In genomic region chr8:122003646-122004045, GRCm38 (mm10) we compare ENCODE assay signal across 17 mouse cellular contexts. TPM values are rescaled to one million over a fixed set of nuclear protein-coding genes. Genes with fewer than 3 reads are reported as not detected.
DNase-seq lines count a peak whose midpoint lies in the region; ATAC-seq and TF ChIP-seq lines count a peak whose summit lies in the region.
"Had no signal": no experiment of that assay in that cellular context is flagged by ENCODE, and none has a peak within 500 bp of the region (broad histone marks: within the 10 kb centered on the region; RNA-seq: fewer than 3 reads in every experiment).

No protein-coding gene starts in this region.

- 84% methylated on average over 8 of the region's 8 CpGs for WGBS in heart, embryonic 12.5 days
- WGBS in cerebellum, adult 2 months = 11% methylated on average over 8 of the region's 8 CpGs
- WGBS in midbrain, embryonic 12.5 days = 78% methylated on average over 8 of the region's 8 CpGs

- DNase-seq in adrenal gland, postnatal 10 days = peak; percentile 35
- DNase-seq in adrenal gland, adult 2 months = no peak
- peak; percentile 40 for DNase-seq in heart, adult 8-10 months (ENCODE audit: low spot score)
- DNase-seq in cerebellum, adult 2 months = peak; percentile 66 to 76
- no peak for DNase-seq in right cerebral cortex, adult 18-20 months
- DNase-seq in layer of hippocampus, adult 8-10 months (ENCODE audit: low spot score in 2 of 2) = no peak
- DNase-seq: adrenal gland, postnatal 36 days; gastrocnemius, postnatal 14 days; layer of hippocampus, postnatal 36 days; right cerebral cortex, postnatal 4 days had no signal

- H3K9me3 ChIP-seq in heart, embryonic 12.5 days (replicated peaks) = no peaks in the 10 kb centered on the region
- H3K9me3 ChIP-seq in midbrain, embryonic 12.5 days = no peaks in the 10 kb centered on the region
- H3K9me3 ChIP-seq: kidney, embryonic 15.5 days; lung, embryonic 15.5 days had no signal

- no peak for TF ChIP-seq POLR2A in cerebellum, adult 2 months (IDR thresholded peaks at IDR 0.05; ENCODE audit: borderline replicate concordance, insufficient read depth, low read length)

- ATAC-seq in heart, embryonic 12.5 days (ENCODE audit: insufficient number of reproducible peaks, low FRiP score) = no peak
- ATAC-seq in midbrain, embryonic 12.5 days (ENCODE audit: low FRiP score, low read depth) = no peak

- no peaks in the 10 kb centered on the region for H3K27me3 ChIP-seq in heart, embryonic 12.5 days (replicated peaks)
- H3K27me3 ChIP-seq in cerebellum, adult 2 months (ENCODE audit: control insufficient read depth, insufficient read depth, low read length) = no peaks in the 10 kb centered on the region
- no peaks in the 10 kb centered on the region for H3K27me3 ChIP-seq in midbrain, embryonic 12.5 days
- H3K27me3 ChIP-seq: kidney, embryonic 15.5 days; lung, embryonic 15.5 days had no signal

- no peak for TF ChIP-seq CTCF in cerebellum, adult 2 months (IDR thresholded peaks at IDR 0.05; ENCODE audit: borderline replicate concordance, insufficient read depth, low read depth, low read length)

- H3K36me3 ChIP-seq in heart, embryonic 12.5 days = peaks cover 88% of the 10 kb centered on the region
- H3K36me3 ChIP-seq in midbrain, embryonic 12.5 days = peaks cover 85% of the 10 kb centered on the region

- H3K4me1 ChIP-seq in heart, embryonic 12.5 days (replicated peaks) = peaks cover 6% of the 10 kb centered on the region
- H3K4me1 ChIP-seq in cerebellum, adult 2 months (ENCODE audit: control insufficient read depth, insufficient read depth, low read length) = peaks cover 32% of the 10 kb centered on the region
- peaks cover 6% of the 10 kb centered on the region; the same call in 1 of the 2 replicates for H3K4me1 ChIP-seq in midbrain, embryonic 12.5 days
- H3K4me1 ChIP-seq: kidney, embryonic 15.5 days; lung, embryonic 15.5 days had no signal

- no peak overlapping the region for H3K4me2 ChIP-seq in heart, embryonic 12.5 days
- no peak overlapping the region for H3K4me2 ChIP-seq in midbrain, embryonic 12.5 days (replicated peaks)
- H3K4me2 ChIP-seq: kidney, embryonic 15.5 days; lung, embryonic 15.5 days had no signal

- H3K27ac ChIP-seq in heart, embryonic 12.5 days (ENCODE audit: poor library complexity, severe bottlenecking) = no peak overlapping the region
- no peak overlapping the region for H3K27ac ChIP-seq in cerebellum, adult 2 months (ENCODE audit: insufficient read depth, low read length)
- peak overlapping the region; percentile 63 for H3K27ac ChIP-seq in midbrain, embryonic 12.5 days (replicated peaks)
- H3K27ac ChIP-seq: kidney, embryonic 15.5 days; lung, embryonic 15.5 days had no signal

- H3K4me3 ChIP-seq in heart, embryonic 12.5 days = no peak overlapping the region
- no peak overlapping the region for H3K4me3 ChIP-seq in cerebellum, adult 2 months (replicated peaks; ENCODE audit: insufficient read depth, low read depth, low read length)
- no peak overlapping the region for H3K4me3 ChIP-seq in midbrain, embryonic 12.5 days
- H3K4me3 ChIP-seq: kidney, embryonic 15.5 days; lung, embryonic 15.5 days had no signal

- no peak overlapping the region for H3K9ac ChIP-seq in heart, embryonic 12.5 days
- peak overlapping the region; percentile 24; the same call in 1 of the 2 replicates for H3K9ac ChIP-seq in midbrain, embryonic 12.5 days (replicated peaks)
- H3K9ac ChIP-seq: kidney, embryonic 15.5 days; lung, embryonic 15.5 days had no signal

RNA-seq across cellular contexts. Expression of gene Banp, which starts 54.1 kb away (rescaled TPM):
- 10 to 100 TPM; 14.0 to 21.3 TPM for total RNA-seq in adrenal gland, postnatal 10 days (2021)
- 10 to 100 TPM; 16.3 to 52.3 TPM for total RNA-seq in adrenal gland, adult 2 months (2021)
- 72.5 and 72.6 TPM in 2 replicates for polyA plus RNA-seq in adrenal gland, adult 2 months (2012; rRNA removed)
- total RNA-seq in heart, adult 8-10 months (2022) = 10 to 100 TPM in 3 of 4 experiments, 1 to 10 TPM in 1; 7.6 to 24.8 (median 17.2) TPM
- polyA plus RNA-seq in heart, embryonic 12.5 days (2016; fragmentation: Nextera tagmentation; extraction: Ambion mirVana) = 28.4 and 31.8 TPM in 2 replicates
- polyA plus RNA-seq in cerebellum, adult 2 months (2012; rRNA removed) = 64.3 and 67.1 TPM in 2 replicates
- 58.8 and 66.6 TPM in 2 replicates for polyA plus RNA-seq in midbrain, embryonic 12.5 days (2016; fragmentation: Nextera tagmentation; extraction: Ambion mirVana)
- total RNA-seq in layer of hippocampus, adult 8-10 months (2022) = 10 to 100 TPM; 25.1 to 66.1 (median 45.2) TPM

RNA-seq across cellular contexts. Expression of gene Car5a, which starts 58.9 kb away (rescaled TPM):
- total RNA-seq in adrenal gland, postnatal 10 days (2021) = 1 to 10 TPM; 2.3 to 4.6 TPM
- total RNA-seq in adrenal gland, adult 2 months (2021) = under 1 TPM in 1 of 2 experiments, not detected in 1; 0.69 TPM
- polyA plus RNA-seq in adrenal gland, adult 2 months (2012; rRNA removed) = 0.12 TPM in 1 of 2 replicates, not detected in the other
- under 1 TPM in 1 of 4 experiments, not detected in 3; 0.23 TPM for total RNA-seq in heart, adult 8-10 months (2022)
- not detected in 2 replicates for polyA plus RNA-seq in heart, embryonic 12.5 days (2016; fragmentation: Nextera tagmentation; extraction: Ambion mirVana)
- 0.44 and 0.59 TPM in 2 replicates for polyA plus RNA-seq in cerebellum, adult 2 months (2012; rRNA removed)
- polyA plus RNA-seq in midbrain, embryonic 12.5 days (2016; fragmentation: Nextera tagmentation; extraction: Ambion mirVana) = 0.23 TPM in 1 of 2 replicates, not detected in the other
- total RNA-seq in layer of hippocampus, adult 8-10 months (2022) = under 1 TPM in 1 of 4 experiments, not detected in 3; 0.41 TPM
- total RNA-seq: adrenal gland, postnatal 36 days; gastrocnemius, postnatal 14 days; hematopoietic stem cell, adult 5-6 weeks; layer of hippocampus, postnatal 36 days; monocyte, adult 5-6 weeks had no signal
- polyA plus RNA-seq: limb, embryonic 14.5 days; lung, embryonic 15.5 days had no signal

Comparison
In these comparisons a context has a peak if more than half of its experiments do, and no peak if none do; other contexts are left out.
1. DNase-seq: peak in adrenal gland, postnatal 10 days (single experiment), heart, adult 8-10 months (single experiment) and cerebellum, adult 2 months (2 of 2); none in adrenal gland, adult 2 months (single experiment), right cerebral cortex, adult 18-20 months (single experiment) and layer of hippocampus, adult 8-10 months (0 of 2).